Mouse (Mus musculus) kidney, postnatal 10 days (tissue): ENCODE measurements around the gene Scd3.
A peak's percentile ranks its signal among the peaks of the same experiment; 100 is the strongest.

Experiments used
- DNase-seq: peaks from one replicate; pipeline ENCODE4 v3.0.0; 2021; ENCODE audit warnings: mixed read lengths

The Scd3 gene

GRCm38 (mm10) chr19:44203015-44203564 lies at the start of gene Scd3:
Gene Scd3 (plus strand): TSS chr19:44203269.
- no peak for DNase-seq

GRCm38 (mm10) chr19:44153781-44154180 lies 49.3 kb upstream of the Scd3 start:
- no peak for DNase-seq

- no peak for DNase-seq
Measured at GRCm38 (mm10) chr19:44157005-44157404, 46.1 kb upstream of the Scd3 start.

GRCm38 (mm10) chr19:44159386-44159785 lies 43.7 kb upstream of the Scd3 start:
- no peak for DNase-seq

- no peak for DNase-seq
Measured at GRCm38 (mm10) chr19:44161515-44161914, 41.6 kb upstream of the Scd3 start.

- DNase-seq, result no peak
Measured at GRCm38 (mm10) chr19:44174835-44175234, 28.2 kb upstream of the Scd3 start.

- DNase-seq, result no peak
Measured at GRCm38 (mm10) chr19:44176741-44177140, 26.3 kb upstream of the Scd3 start.

- DNase-seq, result no peak
Measured at GRCm38 (mm10) chr19:44180502-44180901, 22.6 kb upstream of the Scd3 start.

- DNase-seq, result no peak
Measured at GRCm38 (mm10) chr19:44183968-44184367, 19.1 kb upstream of the Scd3 start.

GRCm38 (mm10) chr19:44189056-44189455 lies 14.0 kb upstream of the Scd3 start:
- DNase-seq, result no peak

GRCm38 (mm10) chr19:44192342-44192741 lies 10.7 kb upstream of the Scd3 start, which contains the start of gene Pkd2l1:
Gene Pkd2l1 (minus strand): TSS chr19:44192442.
- DNase-seq, result no peak

- DNase-seq, result peak; percentile 41
Measured at GRCm38 (mm10) chr19:44193906-44194305, 9.2 kb upstream of the Scd3 start.

- DNase-seq, result peak; percentile 82
Measured at GRCm38 (mm10) chr19:44195138-44195537, 7.9 kb upstream of the Scd3 start.

- DNase-seq, result no peak
Measured at GRCm38 (mm10) chr19:44197053-44197852, 5.8 kb upstream of the Scd3 start.

- no peak for DNase-seq
Measured at GRCm38 (mm10) chr19:44198494-44198893, 4.6 kb upstream of the Scd3 start.

- DNase-seq, result peak; percentile 37
Measured at GRCm38 (mm10) chr19:44198964-44199363, 4.1 kb upstream of the Scd3 start.

GRCm38 (mm10) chr19:44207079-44207478 lies 4.0 kb downstream of the Scd3 start:
- no peak for DNase-seq

- no peak for DNase-seq
Measured at GRCm38 (mm10) chr19:44215255-44215654, 12.2 kb downstream of the Scd3 start.

GRCm38 (mm10) chr19:44217958-44218525 lies 15.0 kb downstream of the Scd3 start:
- no peak for DNase-seq

- no peak for DNase-seq
Measured at GRCm38 (mm10) chr19:44225728-44226127, 22.7 kb downstream of the Scd3 start.

- no peak for DNase-seq
Measured at GRCm38 (mm10) chr19:44229776-44230175, 26.7 kb downstream of the Scd3 start.

- DNase-seq, result no peak
Measured at GRCm38 (mm10) chr19:44230212-44230611, 27.1 kb downstream of the Scd3 start.

GRCm38 (mm10) chr19:44231608-44232151 lies 28.6 kb downstream of the Scd3 start:
- no peak for DNase-seq

GRCm38 (mm10) chr19:44237471-44238006 lies 34.5 kb downstream of the Scd3 start:
- no peak for DNase-seq
